Mouse (Mus musculus) neural tube, embryonic 10.5 days (tissue): ENCODE measurements around the gene Edem3.

ENCODE experiments used
- DNase-seq: peaks from one replicate; pipeline ENCODE4 v3.0.0-alpha.2; 2017; ENCODE audit warnings: low spot score; ENCODE audit errors: extremely low spot score

The Edem3 gene

GRCm38 (mm10) chr1:151754881-151755659 lies at the start of gene Edem3:
Gene Edem3, plus strand, starts transcription at chr1:151755371.
- DNase-seq = peak; percentile 93

DNA sequence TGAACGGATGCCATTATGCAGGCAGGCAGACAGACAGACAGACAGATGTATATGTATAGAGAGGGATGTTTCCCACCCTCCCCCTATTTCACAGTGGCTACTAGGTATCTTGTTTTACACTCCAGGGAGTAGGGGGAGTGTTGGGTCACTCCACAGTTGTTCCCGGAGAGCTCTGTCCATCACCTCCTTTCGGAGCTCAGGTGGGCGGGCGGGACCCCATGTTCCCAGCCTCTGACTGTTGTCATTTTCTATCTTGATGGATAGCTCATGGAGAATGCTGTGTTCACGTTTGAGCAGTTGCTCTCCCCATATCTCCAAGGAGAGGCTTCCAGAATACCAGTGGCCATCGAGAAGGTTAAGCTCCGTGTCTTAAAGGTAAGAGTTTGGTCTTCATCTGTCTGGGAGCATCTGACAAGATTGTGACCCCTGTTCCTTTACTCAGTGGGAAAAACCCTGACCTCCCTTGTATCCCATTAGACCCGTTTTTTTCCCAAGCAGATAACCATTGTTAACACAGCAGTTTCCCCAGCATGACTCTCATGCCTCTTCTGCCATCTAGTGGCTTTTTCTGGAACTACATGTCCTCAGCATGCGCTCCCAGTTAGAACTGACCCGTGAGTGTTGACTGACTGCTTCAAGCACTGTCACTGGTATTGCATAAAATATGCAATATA lies 49.3 kb upstream of the Edem3 start:
- peak; percentile 78 for DNase-seq

GRCm38 (mm10) chr1:151706397-151706752 lies 48.8 kb upstream of the Edem3 start:
- DNase-seq = no peak

DNA sequence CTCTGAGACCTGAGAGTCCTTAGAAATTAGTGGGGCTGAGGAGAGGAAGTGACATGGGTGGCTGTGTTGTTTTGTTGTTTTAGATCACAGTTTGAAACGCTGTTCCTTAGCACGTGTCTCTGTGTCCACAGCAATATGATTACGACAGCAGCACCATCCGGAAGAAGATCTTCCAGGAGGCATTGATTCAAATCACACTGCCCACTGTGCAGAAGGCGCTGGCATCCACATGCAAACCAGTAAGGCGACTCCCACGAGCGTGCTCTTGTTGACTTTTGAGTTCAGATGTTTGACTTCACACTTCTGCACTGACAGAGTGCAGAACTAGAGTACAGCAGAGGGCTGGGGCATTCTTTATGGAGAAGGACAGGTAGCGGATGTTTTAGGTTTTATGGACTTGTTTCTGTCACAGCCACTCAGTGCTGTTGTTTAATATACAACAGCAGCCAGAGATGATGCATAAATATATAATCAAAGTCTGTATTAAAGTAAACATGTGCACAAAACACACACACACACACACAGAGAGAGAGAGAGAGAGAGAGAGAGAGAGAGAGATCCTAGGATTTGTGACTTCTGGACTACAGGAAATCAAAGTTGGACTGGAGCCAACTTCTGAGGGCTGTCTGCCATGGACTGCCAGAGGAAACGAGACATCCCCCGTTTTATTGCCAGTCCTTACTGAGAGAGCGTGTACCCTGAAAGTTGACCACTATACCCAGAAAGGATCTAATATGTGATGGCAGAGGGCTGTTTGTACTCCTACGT lies 46.0 kb upstream of the Edem3 start:
- DNase-seq = no peak

DNA sequence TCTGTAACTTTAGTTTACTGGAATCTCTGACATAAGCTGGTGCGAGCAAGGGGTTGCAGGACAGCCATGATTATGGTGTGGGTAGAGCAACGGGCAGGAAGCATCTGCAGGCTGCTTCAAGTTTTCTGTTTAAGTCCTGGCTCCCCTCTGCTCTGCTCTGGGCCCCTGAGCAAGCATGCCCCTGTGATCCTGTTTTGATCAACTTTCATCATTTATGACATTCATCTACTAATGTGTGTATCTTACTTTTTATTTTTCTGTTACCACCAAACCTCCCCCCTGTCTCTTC lies 45.5 kb upstream of the Edem3 start:
- DNase-seq = no peak

DNA sequence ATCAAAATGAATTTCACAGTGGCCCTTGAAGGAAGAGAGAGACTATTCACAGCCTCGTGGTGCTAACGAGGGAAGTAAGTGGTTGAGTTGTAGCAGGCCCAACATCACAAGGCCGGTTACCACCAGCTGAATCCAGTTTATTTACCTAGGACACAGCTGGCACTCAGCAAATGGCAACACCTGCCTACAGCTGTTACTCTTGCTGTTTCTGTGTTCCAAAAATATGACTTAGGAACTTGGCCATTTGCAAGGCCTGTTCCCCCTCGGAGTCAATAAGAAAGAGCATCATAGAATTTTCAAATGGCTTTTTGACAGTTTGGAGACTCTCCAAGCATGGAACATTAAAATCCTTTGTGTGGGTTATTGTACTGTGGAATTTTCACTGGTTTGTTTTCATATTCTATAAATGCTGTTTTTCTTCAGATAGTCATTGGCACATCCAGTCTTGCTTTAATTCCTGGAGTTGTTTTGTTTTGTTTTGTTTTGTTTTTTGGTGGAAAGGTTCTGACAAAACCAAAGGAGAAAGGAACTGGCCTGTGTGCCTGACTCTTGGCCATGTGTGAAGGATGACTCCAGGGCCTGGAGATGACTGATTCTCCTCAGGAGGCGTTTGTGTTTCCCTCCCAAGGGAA lies 44.6 kb upstream of the Edem3 start:
- DNase-seq = no peak

DNA sequence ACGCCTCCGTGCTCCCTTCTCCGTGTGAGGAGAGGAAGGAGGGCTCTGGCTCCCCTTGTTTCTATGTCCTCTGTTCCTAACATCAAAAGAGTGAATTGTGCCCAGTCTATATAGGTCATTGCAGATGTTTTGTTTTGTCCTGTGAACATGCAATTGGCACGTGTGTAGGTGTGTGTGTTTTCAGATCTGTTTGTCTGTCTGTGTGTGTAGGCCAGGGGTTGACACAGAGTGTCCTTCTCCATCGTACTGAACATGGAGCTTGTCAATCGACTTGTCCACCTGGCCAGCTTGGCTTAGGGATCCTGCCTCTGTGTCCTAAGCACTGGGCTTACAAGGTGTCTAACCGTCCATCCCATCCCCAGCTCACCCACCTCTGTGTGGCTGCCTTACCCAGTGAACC lies 44.1 kb upstream of the Edem3 start:
- no peak for DNase-seq

DNA sequence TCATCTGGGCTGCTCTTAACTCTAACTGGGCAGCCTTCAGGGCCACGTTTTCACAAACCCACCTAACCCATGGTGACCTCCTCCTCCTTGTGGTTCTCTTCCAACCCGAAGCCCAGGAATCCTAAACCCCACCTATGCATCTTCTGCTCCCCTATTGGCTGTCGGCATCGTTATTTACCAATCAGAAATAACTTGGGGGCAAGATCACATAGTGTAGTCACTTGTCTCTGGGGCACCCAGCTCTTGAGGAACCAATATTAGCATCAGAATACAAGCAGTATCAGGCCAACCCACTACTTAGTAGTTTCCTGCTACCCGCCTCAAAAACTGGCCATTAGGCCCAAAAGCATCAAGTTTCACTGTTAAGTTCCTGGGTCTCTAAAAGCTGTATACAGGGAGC lies 42.5 kb upstream of the Edem3 start:
- DNase-seq = no peak

- DNase-seq = no peak
Measured at GRCm38 (mm10) chr1:151713622-151714021, 41.5 kb upstream of the Edem3 start.

- no peak for DNase-seq
Measured at GRCm38 (mm10) chr1:151716024-151716710, 39.0 kb upstream of the Edem3 start.

- DNase-seq = no peak
Measured at GRCm38 (mm10) chr1:151717624-151718023, 37.5 kb upstream of the Edem3 start.

DNA sequence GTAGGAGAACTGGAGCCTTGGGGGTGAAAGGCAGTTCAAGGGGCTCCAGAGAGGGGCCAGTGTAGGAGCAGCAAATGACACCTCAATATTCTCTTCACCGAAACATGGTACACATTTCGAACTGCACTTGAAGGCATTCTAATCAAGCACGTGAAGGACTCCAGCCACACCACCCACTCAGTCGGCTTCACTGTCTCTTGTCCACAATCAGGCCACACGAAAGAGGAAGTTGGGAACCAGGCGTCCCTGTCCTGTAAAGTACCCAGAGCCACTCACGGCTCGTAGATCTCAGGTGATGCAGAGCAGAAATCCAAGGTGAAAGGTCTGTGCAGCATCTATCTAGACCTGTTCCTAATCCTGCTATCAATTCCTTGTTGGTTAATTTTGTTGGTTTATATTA lies 36.6 kb upstream of the Edem3 start:
- DNase-seq = no peak

- DNase-seq = no peak
Measured at GRCm38 (mm10) chr1:151719911-151720310, 35.3 kb upstream of the Edem3 start.

DNA sequence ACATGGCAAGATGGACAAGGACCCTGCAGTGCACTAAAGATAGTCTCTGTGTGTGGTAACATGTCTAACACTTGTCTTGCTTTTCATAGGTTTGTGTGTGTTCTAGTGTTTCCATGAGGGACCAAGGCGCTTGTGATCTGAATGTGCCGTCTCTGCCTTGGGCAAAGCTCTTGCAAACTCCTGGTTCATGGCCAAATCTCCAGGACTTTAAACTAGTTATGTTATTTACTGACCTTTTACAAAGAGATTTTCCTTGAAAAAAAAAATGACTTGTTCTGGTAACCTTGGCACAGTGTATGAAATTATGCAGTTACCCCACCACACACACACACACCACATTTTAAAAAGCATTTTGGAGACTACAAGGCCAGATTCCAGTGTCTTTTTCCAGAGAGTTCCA lies 34.6 kb upstream of the Edem3 start:
- no peak for DNase-seq

- DNase-seq = no peak
Measured at GRCm38 (mm10) chr1:151721357-151721983, 33.7 kb upstream of the Edem3 start.

GRCm38 (mm10) chr1:151723771-151724170 lies 31.4 kb upstream of the Edem3 start:
- no peak for DNase-seq

DNA sequence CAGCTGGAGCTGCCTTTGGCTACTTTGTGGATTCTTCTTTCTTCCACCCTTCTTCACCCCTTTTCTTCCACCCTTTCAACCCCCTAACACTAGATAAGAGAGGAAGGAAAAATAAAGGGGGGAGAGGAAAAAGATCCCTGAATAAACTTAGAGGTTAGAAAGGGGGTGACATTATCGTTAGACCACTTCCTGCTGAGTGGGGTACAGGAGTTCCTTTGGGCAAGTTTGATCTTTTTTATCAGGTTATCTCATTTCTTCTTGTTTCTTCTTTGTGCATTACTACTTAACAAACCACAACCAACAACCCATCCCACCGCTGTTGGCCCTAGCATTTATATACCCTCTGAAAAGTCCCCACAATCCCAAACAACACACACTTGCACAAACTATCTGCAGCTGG lies 29.6 kb upstream of the Edem3 start:
- DNase-seq = no peak

GRCm38 (mm10) chr1:151726358-151726757 lies 28.8 kb upstream of the Edem3 start:
- DNase-seq = no peak

DNA sequence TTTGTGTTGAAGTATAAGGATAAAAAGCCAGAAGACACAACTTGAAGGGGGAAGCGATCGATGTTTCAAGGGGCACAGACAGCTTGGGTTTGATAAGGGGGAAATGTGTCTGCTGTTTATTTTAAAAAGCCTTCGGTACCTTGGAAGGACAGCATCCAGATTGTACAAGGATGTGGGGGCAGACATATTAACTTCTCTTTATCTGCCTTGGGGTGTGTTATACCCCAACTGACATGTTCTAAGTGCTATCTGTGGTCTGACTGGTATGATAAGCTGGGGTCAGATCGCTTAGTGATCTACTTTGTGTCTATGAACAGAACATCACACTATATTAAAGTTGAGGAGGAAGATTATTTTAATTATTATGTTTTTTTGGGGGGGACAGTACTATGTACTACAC lies 27.0 kb upstream of the Edem3 start:
- no peak for DNase-seq

DNA sequence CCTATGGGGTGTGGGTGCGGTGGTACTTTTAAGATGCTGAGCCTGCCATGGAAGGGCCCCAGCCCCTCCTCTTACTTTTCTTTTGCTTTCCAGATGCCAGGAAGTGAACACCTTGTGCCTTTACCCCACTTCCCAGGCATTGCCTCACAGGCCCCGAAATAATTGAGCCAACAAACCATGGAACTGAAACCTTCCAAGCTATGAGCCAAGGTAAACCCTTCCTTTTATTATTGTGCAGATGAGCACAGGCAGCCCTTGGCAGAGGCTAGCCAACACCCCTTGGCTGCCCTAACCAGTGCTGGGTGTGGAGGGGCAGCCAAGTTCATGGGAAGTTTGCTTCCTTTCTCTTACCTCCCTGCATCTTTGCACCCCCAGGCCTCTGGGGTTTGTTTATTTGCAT lies 18.0 kb upstream of the Edem3 start:
- DNase-seq = no peak

- no peak for DNase-seq
Measured at GRCm38 (mm10) chr1:151741199-151741621, 14.0 kb upstream of the Edem3 start.
